22 mouse cellular contexts compared by ENCODE assay signal in the genomic region with DNA sequence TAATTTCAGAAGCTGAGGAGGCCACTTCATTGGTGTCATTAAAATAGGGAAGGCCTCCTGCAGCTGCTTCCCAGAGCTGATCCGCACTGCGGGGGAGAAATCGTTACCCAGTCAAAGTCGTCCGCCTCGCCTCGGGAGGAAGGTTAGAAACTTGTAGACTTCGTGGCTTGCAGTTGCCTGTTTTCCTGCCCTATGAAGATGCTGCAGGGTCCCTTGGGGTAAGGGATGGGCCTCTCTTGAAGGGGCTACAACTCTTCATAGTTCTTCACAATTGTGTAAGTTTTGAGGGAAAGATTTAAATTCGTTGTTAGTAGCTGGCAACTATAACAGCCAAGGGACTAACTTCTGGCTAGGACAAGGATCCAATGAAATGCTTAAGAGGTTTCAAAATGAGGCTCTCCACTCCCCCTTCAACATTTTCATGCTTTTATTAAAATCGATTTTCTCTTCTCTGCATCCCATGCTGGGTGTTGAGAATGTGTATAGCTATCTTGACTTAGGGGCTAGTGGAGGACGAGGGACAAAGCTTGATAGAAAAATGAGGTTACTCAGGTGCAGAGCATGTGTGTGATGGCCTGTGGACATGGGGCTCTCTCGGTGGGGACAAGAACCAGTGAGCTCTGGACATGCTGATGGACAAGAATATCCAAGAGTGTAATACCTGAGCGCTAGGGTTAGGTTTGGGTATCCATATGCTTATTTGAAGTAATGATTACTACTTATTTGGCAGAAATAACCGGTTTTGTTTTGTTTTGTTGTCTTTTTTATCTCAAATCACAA. TPM values are rescaled to one million over a fixed set of nuclear protein-coding genes. Genes with fewer than 3 reads are reported as not detected.
DNase-seq lines count a peak whose midpoint lies in the region; ATAC-seq lines count a peak whose summit lies in the region.
"Had no signal": no experiment of that assay in that cellular context is flagged by ENCODE, and none has a peak within 500 bp of the region (broad histone marks: within the 10 kb centered on the region; RNA-seq: fewer than 3 reads in every experiment).

No protein-coding gene starts in this region.

- H3K9me3 ChIP-seq in forebrain, embryonic 11.5 days (ENCODE audit: control insufficient read depth, low read length): no peaks in the 10 kb centered on the region
- no peaks in the 10 kb centered on the region for H3K9me3 ChIP-seq in forebrain, embryonic 15.5 days
- H3K9me3 ChIP-seq in neural tube, embryonic 15.5 days (replicated peaks): no peaks in the 10 kb centered on the region
- no peaks in the 10 kb centered on the region for H3K9me3 ChIP-seq in limb, embryonic 10.5 days (replicated peaks)
- H3K9me3 ChIP-seq: hindbrain, embryonic 15.5 days; liver, embryonic 15.5 days; midbrain, embryonic 15.5 days had no signal

- H3K4me1 ChIP-seq in forebrain, embryonic 11.5 days (replicated peaks; ENCODE audit: control insufficient read depth, insufficient read depth, low read length): peaks cover 18% of the 10 kb centered on the region
- H3K4me1 ChIP-seq in forebrain, embryonic 15.5 days: peaks cover 41% of the 10 kb centered on the region
- peaks cover 42% of the 10 kb centered on the region for H3K4me1 ChIP-seq in neural tube, embryonic 15.5 days
- H3K4me1 ChIP-seq in limb, embryonic 10.5 days: peaks cover 43% of the 10 kb centered on the region

- under 1% methylated on average over 14 of the region's 14 CpGs for WGBS in forebrain, embryonic 11.5 days
- 2% methylated on average over 14 of the region's 14 CpGs for WGBS in forebrain, embryonic 15.5 days
- 3% methylated on average over 14 of the region's 14 CpGs for WGBS in neural tube, embryonic 15.5 days
- 2% methylated on average over 14 of the region's 14 CpGs for WGBS in limb, embryonic 10.5 days

- DNase-seq in forebrain, embryonic 11.5 days (ENCODE audit: low spot score): peak; percentile 58
- DNase-seq in neural tube, embryonic 10.5 days (ENCODE audit: extremely low spot score, low spot score): peak; percentile 67
- DNase-seq in limb, embryonic 10.5 days (ENCODE audit: low spot score): peak; percentile 62
- DNase-seq in yolk sac, embryonic 10.5 days (ENCODE audit: low spot score): peak; percentile 28
- no peak for DNase-seq in left cerebral cortex, adult 18-20 months (ENCODE audit: low spot score in 2 of 2)
- DNase-seq: cerebellum, adult 11 months; lung, postnatal 36 days; right cerebral cortex, postnatal 25 days; thymus, postnatal 36 days had no signal

- no peaks in the 10 kb centered on the region for H3K36me3 ChIP-seq in forebrain, embryonic 11.5 days (ENCODE audit: control insufficient read depth, insufficient read depth, low read length)
- no peaks in the 10 kb centered on the region for H3K36me3 ChIP-seq in forebrain, embryonic 15.5 days
- no peaks in the 10 kb centered on the region for H3K36me3 ChIP-seq in neural tube, embryonic 15.5 days
- no peaks in the 10 kb centered on the region for H3K36me3 ChIP-seq in limb, embryonic 10.5 days
- H3K36me3 ChIP-seq: hindbrain, embryonic 15.5 days; liver, embryonic 15.5 days; midbrain, embryonic 15.5 days had no signal

- H3K27me3 ChIP-seq in forebrain, embryonic 11.5 days (ENCODE audit: control insufficient read depth, insufficient read depth, low read length): peaks cover 68% of the 10 kb centered on the region
- peaks cover 83% of the 10 kb centered on the region for H3K27me3 ChIP-seq in forebrain, embryonic 15.5 days
- peaks cover 75% of the 10 kb centered on the region for H3K27me3 ChIP-seq in neural tube, embryonic 15.5 days (replicated peaks)
- H3K27me3 ChIP-seq in limb, embryonic 10.5 days (ENCODE audit: low read depth, poor library complexity, severe bottlenecking): peaks cover 95% of the 10 kb centered on the region

- H3K9ac ChIP-seq in forebrain, embryonic 11.5 days (ENCODE audit: low read length): no peak overlapping the region
- no peak overlapping the region for H3K9ac ChIP-seq in forebrain, embryonic 15.5 days (replicated peaks)
- no peak overlapping the region for H3K9ac ChIP-seq in neural tube, embryonic 15.5 days (replicated peaks)
- H3K9ac ChIP-seq: hindbrain, embryonic 15.5 days; liver, embryonic 15.5 days; midbrain, embryonic 15.5 days had no signal

- H3K4me3 ChIP-seq in forebrain, embryonic 11.5 days (ENCODE audit: low read depth, low read length): no peak overlapping the region
- H3K4me3 ChIP-seq in forebrain, embryonic 15.5 days: no peak overlapping the region
- H3K4me3 ChIP-seq in neural tube, embryonic 15.5 days (replicated peaks): no peak overlapping the region
- no peak overlapping the region for H3K4me3 ChIP-seq in limb, embryonic 10.5 days
- H3K4me3 ChIP-seq: hindbrain, embryonic 15.5 days; liver, embryonic 15.5 days; midbrain, embryonic 15.5 days had no signal

- no peak for ATAC-seq in forebrain, embryonic 11.5 days (replicated peaks; ENCODE audit: low FRiP score)
- ATAC-seq in forebrain, embryonic 15.5 days (replicated peaks): no peak
- no peak for ATAC-seq in neural tube, embryonic 15.5 days (ENCODE audit: low FRiP score)
- ATAC-seq: midbrain, embryonic 15.5 days had no signal

- no peak overlapping the region for H3K4me2 ChIP-seq in forebrain, embryonic 11.5 days (ENCODE audit: low read depth, low read length, severe bottlenecking)
- H3K4me2 ChIP-seq in forebrain, embryonic 15.5 days (replicated peaks): no peak overlapping the region
- H3K4me2 ChIP-seq in neural tube, embryonic 15.5 days: no peak overlapping the region
- H3K4me2 ChIP-seq: hindbrain, embryonic 15.5 days; liver, embryonic 15.5 days; midbrain, embryonic 15.5 days had no signal

- H3K27ac ChIP-seq in forebrain, embryonic 11.5 days (ENCODE audit: low read depth, low read length): no peak overlapping the region
- H3K27ac ChIP-seq in forebrain, embryonic 15.5 days (replicated peaks): no peak overlapping the region
- no peak overlapping the region for H3K27ac ChIP-seq in neural tube, embryonic 15.5 days (replicated peaks)
- no peak overlapping the region for H3K27ac ChIP-seq in limb, embryonic 10.5 days
- H3K27ac ChIP-seq: hindbrain, embryonic 15.5 days; liver, embryonic 15.5 days; midbrain, embryonic 15.5 days had no signal

RNA-seq across cellular contexts. Expression of a gene that starts 1.5 kb away (rescaled TPM):
- polyA plus RNA-seq in forebrain, embryonic 11.5 days (2014; fragmentation: Nextera tagmentation; extraction: Ambion mirVana): not detected in 2 replicates
- not detected in 2 replicates for polyA plus RNA-seq in forebrain, embryonic 15.5 days (2015; fragmentation: Nextera tagmentation; extraction: Ambion mirVana)
- 0.23 and 0.82 TPM in 2 replicates for polyA plus RNA-seq in neural tube, embryonic 15.5 days (2015; fragmentation: Nextera tagmentation; extraction: Ambion mirVana)
- 0.11 and 0.50 TPM in 2 replicates for polyA plus RNA-seq in limb, embryonic 10.5 days (2016; fragmentation: Nextera tagmentation; extraction: Ambion mirVana)
- not detected for total RNA-seq in left cerebral cortex, adult 18-20 months (2021)
- total RNA-seq: adrenal gland, postnatal 4 days; common myeloid progenitor, adult 5-6 weeks; layer of hippocampus, adult 18-20 months; left cerebral cortex, postnatal 10 days; MEL; neutrophil, adult 5-6 weeks had no signal
- polyA plus RNA-seq: heart, embryonic 14.5 days; hindbrain, embryonic 15.5 days; kidney, embryonic 14.5 days; liver, embryonic 15.5 days; midbrain, embryonic 15.5 days had no signal

RNA-seq across cellular contexts. Expression of a gene that starts 57.9 kb away (rescaled TPM):
- polyA plus RNA-seq in forebrain, embryonic 11.5 days (2014; fragmentation: Nextera tagmentation; extraction: Ambion mirVana): 95.8 and 98.2 TPM in 2 replicates
- polyA plus RNA-seq in forebrain, embryonic 15.5 days (2015; fragmentation: Nextera tagmentation; extraction: Ambion mirVana): 77.3 and 79.8 TPM in 2 replicates
- 56.5 and 63.7 TPM in 2 replicates for polyA plus RNA-seq in neural tube, embryonic 15.5 days (2015; fragmentation: Nextera tagmentation; extraction: Ambion mirVana)
- 54.3 and 63.2 TPM in 2 replicates for polyA plus RNA-seq in limb, embryonic 10.5 days (2016; fragmentation: Nextera tagmentation; extraction: Ambion mirVana)
- 10 to 100 TPM; 83.9 to 85.6 TPM for total RNA-seq in left cerebral cortex, adult 18-20 months (2021)

Comparison
In these comparisons a context has a peak if more than half of its experiments do, and no peak if none do; other contexts are left out.
1. DNase-seq: peak in forebrain, embryonic 11.5 days (single experiment), neural tube, embryonic 10.5 days (single experiment), limb, embryonic 10.5 days (single experiment) and yolk sac, embryonic 10.5 days (single experiment); none in left cerebral cortex, adult 18-20 months (0 of 2).